Mouse (Mus musculus) neural tube, embryonic 15.5 days (tissue): Measurements from ENCODE around the gene Gfm1. TPM values are rescaled to one million over a fixed set of nuclear protein-coding genes. Genes with fewer than 3 reads are reported as not detected.

Experiments
- ATAC-seq: fragments of 200-750 bp; cut with Nextera tagmentation; 2 replicates; pipeline ENCODE4 v1.8.0; 2017; ENCODE audit warnings: mild to moderate bottlenecking, moderate TSS enrichment, moderate library complexity; ENCODE audit not compliant: low FRiP score
- H3K27ac ChIP-seq: fragments of 300-500 bp; sonication (generic); replicated peaks from 2 replicates; pipeline ENCODE4 v1.5.1; 2015; ENCODE audit warnings: mild to moderate bottlenecking, inconsistent platforms
- H3K27me3 ChIP-seq: fragments of 300-500 bp; sonication (generic); replicated peaks from 2 replicates; pipeline ENCODE4 v1.6.1; 2015; ENCODE audit warnings: inconsistent platforms
- H3K36me3 ChIP-seq: fragments of 300-500 bp; sonication (generic); 2 replicates; pipeline ENCODE4 v1.6.1; 2015; ENCODE audit warnings: inconsistent platforms
- H3K4me1 ChIP-seq: fragments of 300-500 bp; sonication (generic); 2 replicates; pipeline ENCODE4 v1.6.1; 2015; ENCODE audit warnings: inconsistent platforms
- H3K4me2 ChIP-seq: fragments of 300-500 bp; sonication (generic); 2 replicates; pipeline ENCODE4 v1.6.1; 2015; ENCODE audit warnings: inconsistent platforms, mild to moderate bottlenecking, moderate library complexity
- H3K4me3 ChIP-seq: fragments of 300-500 bp; sonication (generic); replicated peaks from 2 replicates; pipeline ENCODE4 v1.5.1; 2015; ENCODE audit warnings: mild to moderate bottlenecking, inconsistent platforms
- H3K9ac ChIP-seq: fragments of 300-500 bp; sonication (generic); replicated peaks from 2 replicates; pipeline ENCODE4 v1.6.1; 2015; ENCODE audit warnings: mild to moderate bottlenecking, inconsistent platforms
- H3K9me3 ChIP-seq: fragments of 300-500 bp; sonication (generic); replicated peaks from 2 replicates; pipeline ENCODE4 v1.6.1; 2016; ENCODE audit warnings: inconsistent platforms
- WGBS: fragments of 180-500 bp; shearing (Covaris S2); methylation state at CpG from one replicate; pipeline ENCODE4 v1.1.7; 2015; ENCODE audit warnings: mixed read lengths; 5-methylcytosine and 5-hydroxymethylcytosine counted together
- polyA plus RNA-seq: library from polyadenylated mRNA; unstranded; fragments of >200 nt; fragmentation: Nextera tagmentation; extraction: Ambion mirVana; gene quantifications from 2 replicates; pipeline ENCODE4 v1.2.1, GENCODE M21; 2015

Gfm1 gene
- polyA plus RNA-seq, 1 experiment from 2014 or later, result 31.2 TPM

GRCm38 (mm10) chr3:67466576-67466975 is 36.7 kb downstream of the Gfm1 start:
- Histone ChIP-seq H3K36me3 (peaks cover 16% of the 10 kb centered on the region), H3K9ac (no peak overlapping the region), H3K9me3 (no peaks in the 10 kb centered on the region), H3K4me2 (no peak overlapping the region), H3K27ac (no peak overlapping the region), H3K27me3 (no peaks in the 10 kb centered on the region), H3K4me3 (no peak overlapping the region), H3K4me1 (peaks cover 17% of the 10 kb centered on the region)
- WGBS, result 99% methylated on average over 5 of the region's 5 CpGs
- ATAC-seq, result no peak

- no peaks in the 10 kb centered on the region for H3K27me3 ChIP-seq
- no peak overlapping the region for H3K27ac ChIP-seq
- H3K4me1 ChIP-seq, result peaks cover 15% of the 10 kb centered on the region
- no peaks in the 10 kb centered on the region for H3K9me3 ChIP-seq
- H3K4me2 ChIP-seq, result no peak overlapping the region
- H3K9ac ChIP-seq, result no peak overlapping the region
- WGBS, result 90% methylated on average over 2 of the region's 2 CpGs
- no peak for ATAC-seq
- H3K4me3 ChIP-seq, result no peak overlapping the region
- H3K36me3 ChIP-seq, result peaks cover 16% of the 10 kb centered on the region
These were observed 37.4 kb downstream of the Gfm1 start for GRCm38 (mm10) chr3:67467281-67467680.

GRCm38 (mm10) chr3:67471408-67472127 is 41.7 kb downstream of the Gfm1 start:
- H3K4me2 ChIP-seq, result no peak overlapping the region
- no peak overlapping the region for H3K9ac ChIP-seq
- H3K27ac ChIP-seq, result no peak overlapping the region
- WGBS, result 84% methylated on average over 4 of the region's 4 CpGs
- no peaks in the 10 kb centered on the region for H3K27me3 ChIP-seq
- no peak for ATAC-seq
- H3K4me1 ChIP-seq, result no peaks in the 10 kb centered on the region
- H3K36me3 ChIP-seq, result peaks cover 34% of the 10 kb centered on the region
- H3K4me3 ChIP-seq, result no peak overlapping the region
- no peaks in the 10 kb centered on the region for H3K9me3 ChIP-seq

- no peak for ATAC-seq
- Histone ChIP-seq H3K27me3 (no peaks in the 10 kb centered on the region), H3K27ac (no peak overlapping the region), H3K4me2 (no peak overlapping the region), H3K36me3 (peaks cover 36% of the 10 kb centered on the region), H3K4me1 (no peaks in the 10 kb centered on the region), H3K9me3 (no peaks in the 10 kb centered on the region), H3K9ac (no peak overlapping the region), H3K4me3 (no peak overlapping the region)
- WGBS, result 84% methylated on average over 6 of the region's 6 CpGs
These were observed 43.5 kb downstream of the Gfm1 start for GRCm38 (mm10) chr3:67473438-67473837.

DNA sequence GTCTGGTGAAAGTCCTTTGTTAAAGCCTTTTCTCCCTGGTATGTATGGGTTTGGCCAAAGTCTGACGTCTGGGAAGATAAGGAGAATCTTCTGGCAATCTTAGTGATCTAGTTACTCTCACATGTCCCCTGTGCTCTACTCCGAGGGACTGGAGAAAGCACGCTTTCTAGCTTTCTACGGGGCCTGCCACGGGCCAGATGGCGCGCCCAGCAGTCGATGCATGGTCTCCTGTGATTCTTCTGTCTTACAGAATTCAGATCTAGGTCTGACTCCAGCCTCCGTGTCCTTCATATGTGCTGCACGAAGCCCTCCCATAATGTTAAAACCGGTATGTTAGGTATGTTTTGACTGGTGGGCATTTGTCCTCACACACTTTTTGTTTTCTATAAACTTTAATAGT is 49.9 kb downstream of the Gfm1 start:
- H3K27ac ChIP-seq, result no peak overlapping the region
- WGBS, result 95% methylated on average over 11 of the region's 11 CpGs
- peaks cover 32% of the 10 kb centered on the region for H3K36me3 ChIP-seq
- no peak overlapping the region for H3K4me2 ChIP-seq
- H3K4me1 ChIP-seq, result no peaks in the 10 kb centered on the region
- no peaks in the 10 kb centered on the region for H3K27me3 ChIP-seq
- no peaks in the 10 kb centered on the region for H3K9me3 ChIP-seq
- H3K4me3 ChIP-seq, result no peak overlapping the region
- H3K9ac ChIP-seq, result no peak overlapping the region
- ATAC-seq, result no peak

GRCm38 (mm10) chr3:67482400-67482799 is 52.5 kb downstream of the Gfm1 start:
- WGBS, result 95% methylated on average over 10 of the region's 10 CpGs

GRCm38 (mm10) chr3:67485233-67485632 is 55.3 kb downstream of the Gfm1 start:
- 86% methylated on average over 2 of the region's 2 CpGs for WGBS
- no peaks in the 10 kb centered on the region for H3K27me3 ChIP-seq
- H3K27ac ChIP-seq, result no peak overlapping the region
- no peak overlapping the region for H3K4me3 ChIP-seq
- no peaks in the 10 kb centered on the region for H3K9me3 ChIP-seq
- no peaks in the 10 kb centered on the region for H3K4me1 ChIP-seq
- no peak overlapping the region for H3K4me2 ChIP-seq
- no peak for ATAC-seq
- H3K9ac ChIP-seq, result no peak overlapping the region
- 0 out of 2 replicates have a peak, but pooled peaks cover 2% of the 10 kb centered on the region for H3K36me3 ChIP-seq

More at GRCm38 (mm10) chr3:67482400-67482799, 52.5 kb downstream of the Gfm1 start:
- H3K27ac ChIP-seq, result no peak overlapping the region
- H3K36me3 ChIP-seq, result peaks cover 17% of the 10 kb centered on the region
- H3K4me1 ChIP-seq, result no peaks in the 10 kb centered on the region
- no peak overlapping the region for H3K9ac ChIP-seq
- ATAC-seq, result no peak
- no peaks in the 10 kb centered on the region for H3K27me3 ChIP-seq
- H3K4me2 ChIP-seq, result no peak overlapping the region
- H3K9me3 ChIP-seq, result no peaks in the 10 kb centered on the region
- H3K4me3 ChIP-seq, result no peak overlapping the region

DNA sequence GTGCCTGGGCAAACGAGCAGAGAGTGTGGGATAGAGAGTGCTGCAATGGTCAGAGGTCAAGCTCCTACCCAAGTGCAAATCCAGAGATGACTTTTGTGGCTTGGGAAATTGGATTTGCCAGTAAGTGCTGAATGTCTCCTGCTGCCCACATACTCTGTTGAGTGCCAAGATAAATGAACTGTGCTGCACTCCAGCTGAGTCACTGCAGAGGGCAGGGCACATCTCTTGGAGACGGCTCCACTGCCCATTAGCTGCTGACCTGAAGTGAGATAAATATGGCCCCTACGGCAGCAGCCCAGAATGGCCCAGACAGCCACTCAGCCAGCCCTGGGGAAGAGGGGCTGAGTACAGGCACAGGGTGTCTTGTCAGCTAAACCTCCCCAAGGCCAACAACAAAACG is 60.3 kb downstream of the Gfm1 start:
- 57% methylated on average over 4 of the region's 4 CpGs for WGBS
- no peak for ATAC-seq
- Histone ChIP-seq H3K27ac (no peak overlapping the region), H3K4me3 (no peak overlapping the region), H3K9me3 (no peaks in the 10 kb centered on the region), H3K27me3 (no peaks in the 10 kb centered on the region), H3K4me1 (no peaks in the 10 kb centered on the region), H3K9ac (no peak overlapping the region), H3K4me2 (no peak overlapping the region), H3K36me3 (no peaks in the 10 kb centered on the region)

DNA sequence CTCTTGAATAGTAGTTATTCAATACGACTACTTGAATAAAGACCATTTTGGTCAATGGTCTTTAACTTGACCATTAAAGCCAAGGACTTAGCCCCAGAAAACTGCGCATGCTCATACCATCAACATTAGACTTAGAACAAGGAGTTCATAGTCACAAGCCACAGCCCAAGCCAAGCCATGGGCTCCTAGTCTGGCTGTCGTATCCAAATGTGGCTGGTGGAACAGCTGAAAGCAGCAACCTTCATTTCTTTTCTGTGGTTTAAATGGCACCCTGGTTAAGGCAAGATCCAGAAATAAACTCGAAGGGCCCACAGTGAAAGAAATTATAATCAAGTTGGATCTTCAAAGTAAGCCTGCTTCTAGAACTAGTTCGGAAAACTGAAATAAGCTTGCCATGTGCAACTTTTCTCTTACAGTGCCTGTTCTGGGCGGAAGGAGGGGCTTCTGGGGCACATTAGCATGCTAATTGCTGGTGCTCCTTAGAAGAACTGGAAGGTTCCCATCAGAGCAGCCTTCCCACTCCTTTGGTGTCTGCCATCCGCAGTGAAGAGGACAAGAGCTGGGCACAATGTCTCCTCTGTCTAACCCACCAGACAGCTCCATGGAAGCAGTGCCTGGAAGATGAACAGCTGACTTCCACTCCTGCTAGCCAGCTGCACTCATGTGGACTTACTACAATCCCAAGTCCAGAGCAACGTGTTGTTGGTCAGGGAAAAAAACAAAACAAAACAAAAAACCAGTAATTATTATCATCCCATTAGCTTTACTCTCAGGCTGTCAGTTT is 62.4 kb downstream of the Gfm1 start:
- Histone ChIP-seq H3K4me1 (no peaks in the 10 kb centered on the region), H3K27me3 (no peaks in the 10 kb centered on the region), H3K36me3 (no peaks in the 10 kb centered on the region), H3K9ac (no peak overlapping the region), H3K4me2 (no peak overlapping the region), H3K4me3 (no peak overlapping the region), H3K9me3 (no peaks in the 10 kb centered on the region), H3K27ac (no peak overlapping the region)
- 75% methylated on average over 8 of the region's 8 CpGs for WGBS
- ATAC-seq, result no peak

DNA sequence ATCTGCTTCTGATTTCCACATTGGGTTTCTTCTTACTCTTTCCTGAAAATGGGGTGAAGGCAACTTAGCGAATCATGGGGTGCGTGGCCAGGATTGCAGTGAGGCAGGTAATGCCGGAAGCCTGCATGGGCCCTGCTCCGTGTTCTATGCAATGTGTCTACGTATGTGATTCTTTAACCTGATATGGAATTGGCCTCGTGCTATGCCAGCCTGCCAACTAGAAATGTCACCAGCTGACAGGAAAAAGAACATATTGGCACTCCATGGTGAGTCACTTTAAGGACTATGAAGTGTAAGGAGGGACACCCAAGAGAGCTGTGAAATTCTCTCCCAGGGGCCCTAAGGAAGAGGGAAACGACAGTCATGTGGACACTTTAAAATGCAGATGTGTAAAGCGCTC is 63.2 kb downstream of the Gfm1 start:
- no peaks in the 10 kb centered on the region for H3K36me3 ChIP-seq
- H3K9me3 ChIP-seq, result no peaks in the 10 kb centered on the region
- WGBS, result 81% methylated on average over 8 of the region's 8 CpGs
- no peaks in the 10 kb centered on the region for H3K27me3 ChIP-seq
- H3K4me1 ChIP-seq, result no peaks in the 10 kb centered on the region
- no peak overlapping the region for H3K9ac ChIP-seq
- H3K4me3 ChIP-seq, result no peak overlapping the region
- no peak overlapping the region for H3K4me2 ChIP-seq
- ATAC-seq, result no peak
- no peak overlapping the region for H3K27ac ChIP-seq

DNA sequence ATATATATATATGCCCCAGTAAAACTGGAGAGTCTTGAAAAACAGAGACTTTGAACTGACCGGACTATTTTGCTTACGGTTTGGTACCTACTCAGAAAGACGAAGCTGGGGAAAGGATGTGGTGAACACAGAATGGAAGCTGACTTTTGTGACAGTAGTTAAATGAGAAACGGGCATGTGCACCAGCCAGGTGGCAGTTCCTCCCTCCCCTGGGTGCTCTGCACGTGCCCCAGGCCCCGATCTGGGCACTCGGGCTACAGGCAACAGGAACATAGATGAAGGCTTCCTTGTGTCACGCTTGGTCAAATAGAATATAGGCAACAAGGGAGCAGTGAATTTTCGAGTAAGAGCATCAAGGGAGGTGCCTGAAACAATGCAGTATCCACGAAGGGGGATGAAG is 66.4 kb downstream of the Gfm1 start:
- no peak overlapping the region for H3K4me2 ChIP-seq
- H3K4me1 ChIP-seq, result no peaks in the 10 kb centered on the region
- no peaks in the 10 kb centered on the region for H3K27me3 ChIP-seq
- H3K4me3 ChIP-seq, result no peak overlapping the region
- 81% methylated on average over 10 of the region's 10 CpGs for WGBS
- H3K9ac ChIP-seq, result no peak overlapping the region
- no peak for ATAC-seq
- no peak overlapping the region for H3K27ac ChIP-seq
- H3K9me3 ChIP-seq, result no peaks in the 10 kb centered on the region
- H3K36me3 ChIP-seq, result no peaks in the 10 kb centered on the region

- no peaks in the 10 kb centered on the region for H3K9me3 ChIP-seq
- no peak overlapping the region for H3K4me2 ChIP-seq
- no peaks in the 10 kb centered on the region for H3K4me1 ChIP-seq
- H3K9ac ChIP-seq, result no peak overlapping the region
- no peaks in the 10 kb centered on the region for H3K27me3 ChIP-seq
- no peaks in the 10 kb centered on the region for H3K36me3 ChIP-seq
- no peak for ATAC-seq
- H3K4me3 ChIP-seq, result no peak overlapping the region
- H3K27ac ChIP-seq, result no peak overlapping the region
- 86% methylated on average over 2 of the region's 2 CpGs for WGBS
These were observed 68.1 kb downstream of the Gfm1 start for GRCm38 (mm10) chr3:67497998-67498397.
